Mouse (Mus musculus) kidney, adult 2 months (tissue): Measurements from ENCODE around the gene Bst1.

Experiments used
- CTCF ChIP-seq: fragments of 200-500 bp; conservative IDR thresholded peaks from 2 replicates; pipeline ENCODE4 v1.5.1; 2011; ENCODE audit warnings: low read depth, mild to moderate bottlenecking, control low read depth, low read length, moderate library complexity, mixed read lengths; ENCODE audit not compliant: insufficient read depth, insufficient read length
- POLR2A ChIP-seq: fragments of 200-500 bp; IDR thresholded peaks from one replicate; pipeline ENCODE4 v1.6.1; 2011; ENCODE audit warnings: low read depth, low read length, control low read depth

DNA sequence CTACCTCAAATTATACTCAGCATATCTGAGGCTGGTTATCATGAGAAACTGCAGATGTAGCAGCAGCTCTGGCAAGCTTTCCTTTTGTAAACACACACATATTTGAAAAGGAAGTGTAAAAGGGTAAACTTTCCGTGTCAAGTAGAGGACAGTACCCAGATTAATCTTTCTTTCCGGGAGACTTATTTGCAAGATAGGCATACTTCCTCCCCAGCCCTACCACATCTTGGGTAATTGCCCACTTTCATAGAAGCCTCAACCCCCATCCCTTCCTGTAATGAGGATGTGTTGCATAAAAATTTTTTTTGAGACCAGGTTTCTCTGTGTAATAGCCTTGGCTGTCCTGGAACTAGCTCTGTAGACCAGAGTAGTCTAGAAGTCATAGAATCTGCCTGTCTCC lies 37.1 kb downstream of the Bst1 start:
- TF ChIP-seq CTCF (no peak), POLR2A (no peak)
